Mouse (Mus musculus) lung, embryonic 14.5 days (tissue): Measurements from ENCODE around the gene Cadps2. TPM values are rescaled to one million over a fixed set of nuclear protein-coding genes. Genes with fewer than 3 reads are reported as not detected.

Source experiments
- ATAC-seq: fragments of 200-750 bp; cut with Nextera tagmentation; 2 replicates; pipeline ENCODE4 v1.8.0; 2017; ENCODE audit warnings: mild to moderate bottlenecking, moderate TSS enrichment, moderate library complexity; ENCODE audit not compliant: insufficient read depth
- DNase-seq: peaks from one replicate; pipeline ENCODE4 v3.0.0-alpha.2; 2015
- H3K27ac ChIP-seq: fragments of 300-500 bp; sonication (generic); 2 replicates; pipeline ENCODE4 v1.5.1; 2014; ENCODE audit warnings: low read depth, mild to moderate bottlenecking, moderate library complexity
- H3K27me3 ChIP-seq: fragments of 300-500 bp; sonication (generic); 2 replicates; pipeline ENCODE4 v1.6.1; 2014; ENCODE audit warnings: low read length, control low read depth; ENCODE audit not compliant: insufficient read depth
- H3K36me3 ChIP-seq: fragments of 300-500 bp; sonication (generic); 2 replicates; pipeline ENCODE4 v1.6.1; 2014; ENCODE audit warnings: control low read depth; ENCODE audit not compliant: insufficient read depth
- H3K4me1 ChIP-seq: fragments of 300-500 bp; sonication (generic); 2 replicates; pipeline ENCODE4 v1.6.1; 2014; ENCODE audit warnings: antibody characterized with exemption, control low read depth; ENCODE audit not compliant: insufficient read depth
- H3K4me2 ChIP-seq: fragments of 300-500 bp; sonication (generic); 2 replicates; pipeline ENCODE4 v1.6.1; 2014; ENCODE audit warnings: mild to moderate bottlenecking
- H3K4me3 ChIP-seq: fragments of 300-500 bp; sonication (generic); 2 replicates; pipeline ENCODE4 v1.5.1; 2014; ENCODE audit warnings: low read depth, low read length
- H3K9ac ChIP-seq: fragments of 300-500 bp; sonication (generic); 2 replicates; pipeline ENCODE4 v1.6.1; 2014
- H3K9me3 ChIP-seq: fragments of 300-500 bp; sonication (generic); 2 replicates; pipeline ENCODE4 v1.6.1; 2016; ENCODE audit warnings: low read depth, low read length, control low read depth
- CTCF ChIP-seq: IDR thresholded peaks from 2 replicates; pipeline ENCODE4 v1.5.1; 2016; ENCODE audit warnings: antibody characterized with exemption, low read depth
- WGBS: fragments of 180-500 bp; shearing (Covaris S2); extraction: QIAGEN DNeasy Blood & Tissue Kit; methylation state at CpG from one replicate; pipeline ENCODE4 v1.1.7; 2014; 5-methylcytosine and 5-hydroxymethylcytosine counted together
- polyA plus RNA-seq: library from polyadenylated mRNA; unstranded; fragments of >200 nt; fragmentation: Nextera tagmentation; extraction: Ambion mirVana; gene quantifications from 2 replicates; pipeline ENCODE4 v1.2.1, GENCODE M21; 2014

The Cadps2 gene
- polyA plus RNA-seq, 1 experiment from 2014 or later, result 6.7 TPM

- Histone ChIP-seq H3K4me1 (no peaks in the 10 kb centered on the region), H3K4me2 (peak overlapping the region; percentile 65), H3K27ac (no peak overlapping the region), H3K4me3 (peak overlapping the region; percentile 37), H3K9ac (no peak overlapping the region), H3K27me3 (peaks cover 96% of the 10 kb centered on the region), H3K36me3 (no peaks in the 10 kb centered on the region), H3K9me3 (no peaks in the 10 kb centered on the region)
- under 1% methylated on average over 29 of the region's 29 CpGs for WGBS
- ATAC-seq, result peak; percentile 38; the same call in 1 of the 2 replicates
- peak; percentile 70 for DNase-seq
- peak; percentile 59 for TF ChIP-seq CTCF
Measured at GRCm38 (mm10) chr6:23249616-23250287, 589.5 kb downstream of the Cadps2 start.

GRCm38 (mm10) chr6:23249053-23249401, 590.2 kb downstream of the Cadps2 start:
- H3K27ac ChIP-seq, result no peak overlapping the region
- TF ChIP-seq CTCF, result no peak
- peaks cover 96% of the 10 kb centered on the region for H3K27me3 ChIP-seq
- H3K36me3 ChIP-seq, result no peaks in the 10 kb centered on the region
- H3K4me1 ChIP-seq, result no peaks in the 10 kb centered on the region
- H3K4me3 ChIP-seq, result peak overlapping the region; percentile 37
- ATAC-seq (0 out of 2 replicates have a peak, but pooled peaks have one; percentile 15), DNase-seq (peak; percentile 20)
- peak overlapping the region; percentile 65 for H3K4me2 ChIP-seq
- H3K9me3 ChIP-seq, result no peaks in the 10 kb centered on the region
- WGBS, result under 1% methylated on average over 24 of the region's 24 CpGs
- H3K9ac ChIP-seq, result no peak overlapping the region

- DNase-seq, result peak; percentile 56
- no peak; the same call in 1 of the 2 replicates for ATAC-seq
- Histone ChIP-seq H3K27me3 (peaks cover 96% of the 10 kb centered on the region), H3K36me3 (no peaks in the 10 kb centered on the region), H3K9me3 (no peaks in the 10 kb centered on the region), H3K4me3 (peak within 1 kb of the TSS; percentile 37), H3K9ac (no peak within 1 kb of the TSS), H3K4me1 (no peaks in the 10 kb centered on the region), H3K27ac (no peak within 1 kb of the TSS), H3K4me2 (peak within 1 kb of the TSS; percentile 65)
- TF ChIP-seq CTCF, result no peak
- under 1% methylated on average over 31 of the region's 31 CpGs for WGBS
Measured at GRCm38 (mm10) chr6:23248313-23249052, 590.7 kb downstream of the Cadps2 start, which contains the start of gene Fezf1. Gene Fezf1 (minus strand): TSS chr6:23248362.

GRCm38 (mm10) chr6:23247512-23248312, 591.5 kb downstream of the Cadps2 start:
- ATAC-seq, result 0 out of 2 replicates have a peak, but pooled peaks have one; percentile 44
- WGBS, result 1% methylated on average over 61 of the region's 61 CpGs
- no peak overlapping the region for H3K9ac ChIP-seq
- H3K4me3 ChIP-seq, result peak overlapping the region; percentile 37
- H3K4me2 ChIP-seq, result peak overlapping the region; percentile 65
- TF ChIP-seq CTCF, result no peak
- H3K4me1 ChIP-seq, result no peaks in the 10 kb centered on the region
- no peak overlapping the region for H3K27ac ChIP-seq
- peaks cover 95% of the 10 kb centered on the region for H3K27me3 ChIP-seq
- DNase-seq, result peak; percentile 45
- H3K36me3 ChIP-seq, result no peaks in the 10 kb centered on the region
- no peaks in the 10 kb centered on the region for H3K9me3 ChIP-seq

GRCm38 (mm10) chr6:23246790-23247511, 592.3 kb downstream of the Cadps2 start:
- no peak for TF ChIP-seq CTCF
- Histone ChIP-seq H3K4me1 (no peaks in the 10 kb centered on the region), H3K9me3 (no peaks in the 10 kb centered on the region), H3K36me3 (no peaks in the 10 kb centered on the region), H3K4me3 (peak overlapping the region; percentile 37), H3K27me3 (peaks cover 93% of the 10 kb centered on the region), H3K4me2 (peak overlapping the region; percentile 65; the same call in 1 of the 2 replicates), H3K27ac (no peak overlapping the region), H3K9ac (no peak overlapping the region)
- peak; percentile 39 for DNase-seq
- no peak for ATAC-seq
- 2% methylated on average over 23 of the region's 23 CpGs for WGBS

GRCm38 (mm10) chr6:23246061-23246789, 593.0 kb downstream of the Cadps2 start:
- Histone ChIP-seq H3K4me2 (no peak overlapping the region), H3K27me3 (peaks cover 92% of the 10 kb centered on the region), H3K4me1 (no peaks in the 10 kb centered on the region), H3K9ac (no peak overlapping the region), H3K36me3 (no peaks in the 10 kb centered on the region), H3K27ac (no peak overlapping the region), H3K9me3 (no peaks in the 10 kb centered on the region), H3K4me3 (no peak overlapping the region)
- DNase-seq (no peak), ATAC-seq (no peak)
- WGBS, result 3% methylated on average over 17 of the region's 17 CpGs
- no peak for TF ChIP-seq CTCF
